16 mouse cellular contexts compared by ENCODE assay signal in the genomic region with DNA sequence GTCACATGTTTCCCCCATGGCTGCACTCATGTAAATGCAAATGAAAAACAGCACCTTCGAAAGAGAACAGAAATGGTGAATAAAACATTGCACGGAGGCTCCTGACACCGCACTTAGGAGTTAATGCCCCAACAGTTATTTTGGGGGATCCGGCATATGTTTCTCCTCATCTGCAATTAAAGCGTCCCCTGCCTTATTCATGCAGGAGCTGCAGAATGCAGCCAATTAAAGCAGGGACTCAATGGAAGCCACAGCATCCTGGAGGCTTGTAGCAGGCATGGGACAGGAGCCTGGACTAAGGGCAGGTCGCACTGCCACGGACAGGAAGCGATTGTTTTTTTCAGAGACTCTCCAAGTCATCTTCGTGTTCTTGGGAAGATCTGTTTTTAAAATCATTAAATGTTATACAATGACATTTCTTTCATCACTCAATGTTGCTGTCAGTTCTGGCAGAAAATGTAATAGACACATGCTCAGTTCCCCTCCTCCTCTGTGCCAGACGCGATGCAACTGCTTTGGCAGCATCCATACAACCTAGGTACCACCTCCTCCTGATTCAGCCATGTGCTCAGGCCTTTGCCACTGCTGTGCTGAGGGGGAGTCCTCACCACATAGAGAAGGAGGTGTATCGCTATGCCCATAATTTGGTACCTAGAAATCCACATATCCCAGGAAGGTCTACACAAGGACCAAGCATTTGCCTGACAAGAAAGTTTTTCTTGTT.
A peak's percentile ranks its signal among the peaks of the same experiment; 100 is the strongest.
DNase-seq lines count a peak whose midpoint lies in the region; ATAC-seq and TF ChIP-seq lines count a peak whose summit lies in the region.
"Had no signal": no experiment of that assay in that cellular context is flagged by ENCODE, and none has a peak within 500 bp of the region (broad histone marks: within the 10 kb centered on the region; RNA-seq: fewer than 3 reads in every experiment).

No protein-coding gene starts in this region.

- DNase-seq in frontal cortex, postnatal 36 days (ENCODE audit: low spot score in 2 of 2): peak; percentile 30 to 45
- DNase-seq in frontal cortex, postnatal 25 days (ENCODE audit: low spot score in 2 of 2): no peak
- peak; percentile 27 for DNase-seq in cerebellum, adult 11 months
- peak; percentile 50 to 73 for DNase-seq in cerebellum, postnatal 10 days
- DNase-seq in layer of hippocampus, adult 9-10 months (ENCODE audit: low spot score): peak; percentile 50
- no peak for DNase-seq in gastrocnemius, adult 8-10 months (ENCODE audit: low spot score in 2 of 2)
- no peak for DNase-seq in lung, postnatal 0 days (ENCODE audit: low spot score)
- DNase-seq: adrenal gland, postnatal 25 days; heart, adult 18-20 months; kidney, adult 8-10 months had no signal

- no peak for TF ChIP-seq CTCF in lung, postnatal 0 days (IDR thresholded peaks at IDR 0.05)

- 83% methylated on average over 12 of the region's 12 CpGs for WGBS in midbrain, embryonic 16.5 days
- WGBS in lung, postnatal 0 days: 82% methylated on average over 12 of the region's 12 CpGs

- no peaks in the 10 kb centered on the region for H3K36me3 ChIP-seq in midbrain, embryonic 16.5 days (ENCODE audit: control insufficient read depth, insufficient read depth, low read length)
- H3K36me3 ChIP-seq in lung, postnatal 0 days (ENCODE audit: insufficient read depth, low read length): no peaks in the 10 kb centered on the region
- H3K36me3 ChIP-seq: embryonic facial prominence, embryonic 12.5 days; G1E; hindbrain, embryonic 15.5 days; lung, embryonic 15.5 days had no signal

- H3K27ac ChIP-seq in midbrain, embryonic 16.5 days (ENCODE audit: low read length): no peak overlapping the region
- no peak overlapping the region for H3K27ac ChIP-seq in lung, postnatal 0 days (ENCODE audit: low read length)
- H3K27ac ChIP-seq: embryonic facial prominence, embryonic 12.5 days; hindbrain, embryonic 15.5 days; lung, embryonic 15.5 days had no signal

- no peaks in the 10 kb centered on the region for H3K4me1 ChIP-seq in midbrain, embryonic 16.5 days (ENCODE audit: control insufficient read depth, insufficient read depth, low read length)
- no peaks in the 10 kb centered on the region for H3K4me1 ChIP-seq in lung, postnatal 0 days (ENCODE audit: insufficient read depth, low read depth, low read length)
- H3K4me1 ChIP-seq: embryonic facial prominence, embryonic 12.5 days; hindbrain, embryonic 15.5 days; lung, embryonic 15.5 days; megakaryocyte, embryonic 14.5 days had no signal

- H3K9me3 ChIP-seq in midbrain, embryonic 16.5 days (replicated peaks; ENCODE audit: control insufficient read depth, low read length, poor library complexity, severe bottlenecking): no peaks in the 10 kb centered on the region
- no peaks in the 10 kb centered on the region for H3K9me3 ChIP-seq in lung, postnatal 0 days (ENCODE audit: low read length)
- H3K9me3 ChIP-seq: embryonic facial prominence, embryonic 12.5 days; G1E; hindbrain, embryonic 15.5 days; lung, embryonic 15.5 days had no signal

- H3K9ac ChIP-seq in midbrain, embryonic 16.5 days (ENCODE audit: low read depth, low read length): no peak overlapping the region
- H3K9ac ChIP-seq in lung, postnatal 0 days (replicated peaks; ENCODE audit: low read depth): no peak overlapping the region
- H3K9ac ChIP-seq: embryonic facial prominence, embryonic 12.5 days; hindbrain, embryonic 15.5 days; lung, embryonic 15.5 days had no signal

- no peak for TF ChIP-seq EP300 in lung, postnatal 0 days (IDR thresholded peaks at IDR 0.05)

- ATAC-seq in midbrain, embryonic 16.5 days: no peak
- ATAC-seq in lung, postnatal 0 days: no peak

- H3K27me3 ChIP-seq in midbrain, embryonic 16.5 days (ENCODE audit: control insufficient read depth, insufficient read depth, low read depth, low read length): no peaks in the 10 kb centered on the region
- no peaks in the 10 kb centered on the region for H3K27me3 ChIP-seq in lung, postnatal 0 days (replicated peaks; ENCODE audit: insufficient read depth, low read length)
- H3K27me3 ChIP-seq: embryonic facial prominence, embryonic 12.5 days; hindbrain, embryonic 15.5 days; lung, embryonic 15.5 days; megakaryocyte, embryonic 14.5 days had no signal

- H3K4me3 ChIP-seq in midbrain, embryonic 16.5 days (ENCODE audit: low read depth, low read length): no peak overlapping the region
- no peak overlapping the region for H3K4me3 ChIP-seq in lung, postnatal 0 days (ENCODE audit: low read depth, low read length)
- H3K4me3 ChIP-seq: embryonic facial prominence, embryonic 12.5 days; hindbrain, embryonic 15.5 days; lung, embryonic 15.5 days had no signal

- no peak overlapping the region for H3K4me2 ChIP-seq in midbrain, embryonic 16.5 days (ENCODE audit: low read length)
- H3K4me2 ChIP-seq in lung, postnatal 0 days (replicated peaks; ENCODE audit: low read depth, low read length): no peak overlapping the region
- H3K4me2 ChIP-seq: embryonic facial prominence, embryonic 12.5 days; hindbrain, embryonic 15.5 days; lung, embryonic 15.5 days had no signal

Comparison
In these comparisons a context has a peak if more than half of its experiments do, and no peak if none do; other contexts are left out.
1. DNase-seq: peak in frontal cortex, postnatal 36 days (2 of 2), cerebellum, adult 11 months (single experiment), cerebellum, postnatal 10 days (2 of 2) and layer of hippocampus, adult 9-10 months (single experiment); none in frontal cortex, postnatal 25 days (0 of 2), gastrocnemius, adult 8-10 months (0 of 2) and lung, postnatal 0 days (single experiment).